Mouse (Mus musculus) heart, postnatal 0 days (tissue): ENCODE results near the gene Prdm12.

ENCODE experiments used
- CTCF ChIP-seq: IDR thresholded peaks from 2 replicates; pipeline ENCODE4 v1.5.1; 2016; ENCODE audit warnings: antibody characterized with exemption, control low read depth, low read depth
- EP300 ChIP-seq: IDR thresholded peaks from 2 replicates; pipeline ENCODE4 v1.6.1; 2016; ENCODE audit warnings: antibody characterized with exemption, low read depth

- TF ChIP-seq EP300 (no peak), CTCF (no peak)
Measured at GRCm38 (mm10) chr2:31656374-31656773, 16.5 kb downstream of the Prdm12 start.
